Mouse (Mus musculus): ENCODE results near the gene Cntn1. TPM values are rescaled to one million over a fixed set of nuclear protein-coding genes. Genes with fewer than 3 reads are reported as not detected.

Gene Cntn1
- polyA plus RNA-seq, 1 experiment = 2.1 TPM

DNA sequence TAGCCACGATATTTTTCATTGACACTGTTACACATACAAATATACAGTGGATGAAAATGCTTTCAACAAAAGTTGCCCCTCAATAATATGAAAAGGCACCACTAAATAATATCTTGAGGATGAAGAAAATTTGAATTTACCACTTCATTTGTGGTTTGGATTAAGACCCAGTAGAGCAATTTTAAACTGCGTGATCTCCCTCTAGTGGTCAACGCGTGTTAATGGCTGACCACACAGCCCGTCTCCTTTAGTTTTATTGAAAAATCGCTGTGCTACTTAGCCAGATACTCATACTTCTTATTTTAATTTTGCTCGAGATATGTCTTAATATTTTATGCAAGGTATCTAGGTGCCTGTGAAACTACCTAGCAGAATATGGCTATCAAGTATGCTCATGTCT, 180.4 kb downstream of the Cntn1 start:
- no peak for DNase-seq
- Histone ChIP-seq H3K4me3 (replicated peaks; ENCODE audit: extremely low read depth, low read depth, low read length) (no peak overlapping the region), H3K4me1 (ENCODE audit: control insufficient read depth, insufficient read depth, low read length) (no peaks in the 10 kb centered on the region)
- TF ChIP-seq POLR2A (IDR thresholded peaks at IDR 0.05; ENCODE audit: borderline replicate concordance, extremely low read depth, low read depth, low read length) = no peak
- TF ChIP-seq CTCF (IDR thresholded peaks at IDR 0.05; ENCODE audit: insufficient read depth, low read length) = peak; percentile 20; the same call in 1 of the 2 replicates
- 17% methylated on average over 7 of the region's 7 CpGs for WGBS

DNA sequence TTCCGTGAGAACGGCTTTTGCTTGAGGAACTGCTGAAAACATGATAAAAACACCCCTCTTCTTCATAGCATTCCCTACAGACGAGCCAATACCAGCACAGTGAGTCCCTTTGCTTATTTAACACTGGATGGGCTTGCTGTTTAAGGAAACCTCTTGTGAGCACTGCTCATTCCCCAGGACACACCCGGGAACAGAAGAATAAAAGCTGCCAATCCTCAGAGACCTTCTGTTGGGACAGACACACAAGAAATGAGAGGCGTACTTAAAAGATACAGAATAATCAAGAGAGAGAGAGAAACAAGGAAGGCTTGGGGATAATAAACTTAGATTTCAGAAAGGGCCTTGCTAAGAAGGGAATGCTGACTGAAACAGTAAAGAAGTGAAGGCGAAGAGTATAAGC, 184.9 kb downstream of the Cntn1 start:
- TF ChIP-seq POLR2A (IDR thresholded peaks at IDR 0.05; ENCODE audit: borderline replicate concordance, extremely low read depth, low read depth, low read length) = no peak
- no peak for TF ChIP-seq CTCF (IDR thresholded peaks at IDR 0.05; ENCODE audit: insufficient read depth, low read length)

DNA sequence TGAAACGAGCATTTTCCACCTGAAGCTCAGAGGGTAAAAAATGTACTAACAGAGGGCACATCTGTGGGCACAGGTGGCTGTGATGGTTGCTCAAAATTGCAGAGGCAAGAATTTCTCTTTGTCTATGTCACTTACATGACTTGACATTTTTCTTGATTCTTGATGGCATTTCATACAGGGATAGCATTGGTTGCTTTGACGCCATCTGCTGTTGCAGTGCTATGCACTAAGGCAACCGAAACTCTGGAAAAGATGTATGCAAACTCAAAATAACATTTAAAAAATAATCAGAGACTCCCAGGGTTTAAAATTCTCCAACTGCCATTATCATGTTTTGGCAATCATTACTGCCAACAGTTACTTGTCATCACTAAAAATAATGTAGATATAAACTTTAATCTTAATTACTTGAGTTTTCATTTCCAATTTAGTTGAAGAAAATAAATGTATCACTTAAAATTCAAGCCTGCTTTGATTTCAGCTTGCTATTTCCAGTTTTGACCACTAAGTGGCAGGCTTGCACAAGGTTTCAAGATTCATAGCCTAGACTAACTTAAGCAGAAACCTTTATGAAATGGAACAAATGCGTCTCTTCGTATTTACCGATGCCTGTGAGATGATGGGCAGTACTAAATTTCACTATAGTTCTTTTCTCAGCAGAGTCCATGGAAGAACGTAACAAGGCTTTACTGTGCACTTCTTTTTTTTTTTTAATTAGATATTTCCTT, 214.2 kb downstream of the Cntn1 start:
- Histone ChIP-seq H3K4me3 (replicated peaks; ENCODE audit: extremely low read depth, low read depth, low read length) (no peak overlapping the region), H3K4me1 (ENCODE audit: control insufficient read depth, insufficient read depth, low read length) (no peaks in the 10 kb centered on the region)
- 19% methylated on average over 7 of the region's 7 CpGs for WGBS
- TF ChIP-seq CTCF (IDR thresholded peaks at IDR 0.05; ENCODE audit: insufficient read depth, low read length) (peak; percentile 23; the same call in 1 of the 2 replicates), POLR2A (IDR thresholded peaks at IDR 0.05; ENCODE audit: borderline replicate concordance, extremely low read depth, low read depth, low read length) (no peak)
- DNase-seq = no peak

More for the DNA sequence above, 184.9 kb downstream of the Cntn1 start:
- H3K4me1 ChIP-seq (ENCODE audit: control insufficient read depth, insufficient read depth, low read length) = no peaks in the 10 kb centered on the region
- no peak for DNase-seq
- WGBS = 68% methylated on average over 6 of the region's 6 CpGs
- H3K4me3 ChIP-seq (replicated peaks; ENCODE audit: extremely low read depth, low read depth, low read length) = no peak overlapping the region

DNA sequence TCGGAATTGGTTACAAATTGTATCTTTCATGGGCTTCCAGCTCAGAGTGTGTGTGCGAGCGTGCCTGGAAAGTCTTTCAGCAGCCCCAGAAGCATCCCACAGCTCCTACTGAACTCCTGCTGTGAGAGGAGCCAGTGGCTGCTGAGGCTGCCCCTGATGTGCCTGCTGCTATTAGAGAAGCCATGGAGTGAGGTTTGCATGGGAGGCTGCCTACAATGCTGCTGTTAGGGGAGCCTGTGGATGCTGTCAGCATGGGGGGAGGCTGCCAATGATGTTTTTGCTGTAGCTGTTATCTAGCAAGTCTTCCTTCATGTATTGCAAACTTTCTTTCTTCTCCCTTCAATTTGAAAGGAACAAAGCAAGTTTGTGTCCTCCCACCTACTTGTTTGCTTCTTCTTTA, 217.4 kb downstream of the Cntn1 start:
- no peak for DNase-seq
- WGBS = 58% methylated on average over 3 of the region's 3 CpGs
- Histone ChIP-seq H3K4me1 (ENCODE audit: control insufficient read depth, insufficient read depth, low read length) (no peaks in the 10 kb centered on the region), H3K4me3 (replicated peaks; ENCODE audit: extremely low read depth, low read depth, low read length) (no peak overlapping the region)
- TF ChIP-seq POLR2A (IDR thresholded peaks at IDR 0.05; ENCODE audit: borderline replicate concordance, extremely low read depth, low read depth, low read length) (no peak), CTCF (IDR thresholded peaks at IDR 0.05; ENCODE audit: insufficient read depth, low read length) (no peak)

DNA sequence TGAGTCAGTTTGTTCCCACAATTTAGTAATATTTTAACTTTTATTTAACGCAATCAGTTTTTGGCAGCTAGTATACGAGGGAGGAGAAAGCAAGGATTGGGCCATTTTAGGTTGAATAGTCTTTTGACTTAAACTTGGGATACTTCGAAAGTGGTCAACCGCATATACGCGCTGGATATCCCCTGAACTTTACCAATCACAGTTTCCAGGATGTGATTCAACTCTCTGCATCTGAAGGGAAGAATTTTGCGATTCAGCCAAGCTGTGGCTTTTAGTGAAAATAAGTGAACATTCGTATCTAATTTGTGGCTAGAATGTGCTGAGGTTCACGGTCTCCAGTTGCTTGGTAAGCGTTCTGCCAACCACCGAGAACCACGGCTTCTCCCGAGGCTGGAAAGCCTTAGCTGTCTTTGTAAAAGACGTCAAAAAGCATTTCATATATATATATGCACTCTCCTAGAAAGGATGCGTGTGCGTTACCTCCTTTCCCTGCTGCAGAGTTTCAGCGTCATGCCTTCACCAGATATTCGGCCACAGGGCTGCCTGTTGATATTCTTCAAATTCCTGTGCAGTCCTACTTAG, 217.9 kb downstream of the Cntn1 start:
- TF ChIP-seq POLR2A (IDR thresholded peaks at IDR 0.05; ENCODE audit: borderline replicate concordance, extremely low read depth, low read depth, low read length) = no peak
- TF ChIP-seq CTCF (IDR thresholded peaks at IDR 0.05; ENCODE audit: insufficient read depth, low read length) = no peak
- no peak for DNase-seq
- no peak overlapping the region for H3K4me3 ChIP-seq (replicated peaks; ENCODE audit: extremely low read depth, low read depth, low read length)
- H3K4me1 ChIP-seq (ENCODE audit: control insufficient read depth, insufficient read depth, low read length) = no peaks in the 10 kb centered on the region
- WGBS = 83% methylated on average over 18 of the region's 18 CpGs

DNA sequence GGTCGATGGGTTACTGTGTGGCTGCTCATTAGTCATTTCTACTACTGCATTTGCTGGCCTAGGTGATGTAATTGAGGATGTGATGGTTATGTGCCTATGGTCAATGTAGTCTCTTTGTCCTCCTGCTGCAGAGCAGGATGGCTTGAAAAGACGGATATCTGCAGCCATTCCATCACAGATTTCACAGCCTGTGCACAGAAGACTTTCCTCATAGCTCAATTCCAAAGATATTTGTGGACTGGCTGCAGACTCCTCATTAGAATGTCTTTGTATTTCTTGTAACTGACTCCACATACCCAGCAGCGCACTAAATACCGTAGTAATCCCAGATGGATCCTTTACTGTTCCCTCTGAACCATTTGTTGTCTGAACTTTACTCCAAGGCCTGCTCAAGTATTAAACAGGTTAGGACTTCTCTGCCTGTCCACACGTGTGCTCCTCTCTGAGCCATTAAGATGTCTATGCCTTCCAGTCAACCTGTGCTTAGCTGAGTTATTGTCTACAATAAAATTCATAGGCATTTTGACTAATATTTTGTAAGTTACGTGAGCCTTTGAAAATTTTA, 220.9 kb downstream of the Cntn1 start:
- no peak for DNase-seq
- 81% methylated on average over 6 of the region's 6 CpGs for WGBS
- H3K4me3 ChIP-seq (replicated peaks; ENCODE audit: extremely low read depth, low read depth, low read length) = no peak overlapping the region
- no peaks in the 10 kb centered on the region for H3K4me1 ChIP-seq (ENCODE audit: control insufficient read depth, insufficient read depth, low read length)
- TF ChIP-seq CTCF (IDR thresholded peaks at IDR 0.05; ENCODE audit: insufficient read depth, low read length) (no peak), POLR2A (IDR thresholded peaks at IDR 0.05; ENCODE audit: borderline replicate concordance, extremely low read depth, low read depth, low read length) (no peak)

DNA sequence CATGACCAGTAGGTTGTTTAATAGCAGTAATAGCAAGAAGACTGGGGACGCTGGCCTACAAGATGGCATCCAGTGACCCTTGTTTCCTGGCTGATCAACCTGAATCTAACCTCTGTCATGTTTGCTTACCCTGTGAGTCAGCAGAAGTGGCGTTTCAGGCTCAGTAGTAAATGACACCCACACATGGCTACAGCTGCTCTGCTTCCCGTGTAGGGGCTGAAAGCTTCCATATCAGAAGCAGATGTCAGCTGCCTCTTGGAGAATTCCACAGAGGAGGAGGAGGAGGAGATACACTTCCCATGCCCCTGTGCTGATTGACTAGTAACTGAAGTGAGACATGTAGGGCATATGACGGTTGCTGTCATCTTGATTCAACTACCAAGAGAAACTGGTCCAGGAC, 225.9 kb downstream of the Cntn1 start:
- Histone ChIP-seq H3K4me1 (ENCODE audit: control insufficient read depth, insufficient read depth, low read length) (no peaks in the 10 kb centered on the region), H3K4me3 (replicated peaks; ENCODE audit: extremely low read depth, low read depth, low read length) (no peak overlapping the region)
- no peak for DNase-seq
- WGBS = 39% methylated on average over 4 of the region's 4 CpGs
- TF ChIP-seq POLR2A (IDR thresholded peaks at IDR 0.05; ENCODE audit: borderline replicate concordance, extremely low read depth, low read depth, low read length) (no peak), CTCF (IDR thresholded peaks at IDR 0.05; ENCODE audit: insufficient read depth, low read length) (no peak)

DNA sequence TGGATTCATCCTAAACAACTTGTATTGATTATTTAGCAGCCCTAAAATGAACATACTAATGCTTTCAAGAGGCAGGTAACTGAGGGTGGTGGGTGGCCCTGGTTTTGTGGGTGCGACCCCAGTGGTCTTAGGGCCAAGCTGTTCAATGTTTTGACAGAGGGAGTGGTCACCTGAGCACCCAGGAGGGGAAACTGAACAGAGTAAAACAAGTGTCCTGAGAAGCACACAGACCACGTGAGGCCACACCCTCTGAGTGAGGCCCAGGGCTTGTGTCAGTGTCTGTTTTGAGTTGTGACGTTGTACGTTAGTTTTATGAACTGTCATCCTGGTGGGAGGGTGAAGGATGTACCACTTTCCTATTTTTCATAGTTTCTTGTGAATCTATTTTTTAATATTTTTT, 227.0 kb downstream of the Cntn1 start:
- WGBS = 72% methylated on average over 4 of the region's 4 CpGs
- no peaks in the 10 kb centered on the region for H3K4me1 ChIP-seq (ENCODE audit: control insufficient read depth, insufficient read depth, low read length)
- H3K4me3 ChIP-seq (replicated peaks; ENCODE audit: extremely low read depth, low read depth, low read length) = no peak overlapping the region
- no peak for DNase-seq
- TF ChIP-seq POLR2A (IDR thresholded peaks at IDR 0.05; ENCODE audit: borderline replicate concordance, extremely low read depth, low read depth, low read length) (no peak), CTCF (IDR thresholded peaks at IDR 0.05; ENCODE audit: insufficient read depth, low read length) (no peak)

DNA sequence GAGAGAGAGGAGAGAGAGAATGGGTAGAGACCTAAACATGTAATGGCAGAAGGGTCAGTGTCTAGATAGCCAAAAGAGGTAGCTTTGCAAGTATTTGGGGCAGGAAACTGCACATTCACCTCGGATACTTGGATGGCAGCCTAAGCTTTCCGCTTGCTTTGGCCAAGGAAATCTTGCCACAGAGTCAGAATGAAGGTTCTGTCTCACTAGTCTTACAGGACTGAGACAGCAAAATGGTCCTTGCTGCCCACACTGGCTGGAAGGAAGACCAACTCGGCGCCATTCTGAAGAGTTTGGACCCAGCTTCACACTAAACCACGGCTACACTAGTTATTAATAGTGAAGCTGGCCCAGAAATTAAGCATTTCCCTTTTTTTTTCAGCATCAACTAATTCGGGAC, 230.0 kb downstream of the Cntn1 start:
- no peak overlapping the region for H3K4me3 ChIP-seq (replicated peaks; ENCODE audit: extremely low read depth, low read depth, low read length)
- TF ChIP-seq POLR2A (IDR thresholded peaks at IDR 0.05; ENCODE audit: borderline replicate concordance, extremely low read depth, low read depth, low read length) = no peak
- TF ChIP-seq CTCF (IDR thresholded peaks at IDR 0.05; ENCODE audit: insufficient read depth, low read length) = no peak
- no peaks in the 10 kb centered on the region for H3K4me1 ChIP-seq (ENCODE audit: control insufficient read depth, insufficient read depth, low read length)
- no peak for DNase-seq
- WGBS = 67% methylated on average over 6 of the region's 6 CpGs

DNA sequence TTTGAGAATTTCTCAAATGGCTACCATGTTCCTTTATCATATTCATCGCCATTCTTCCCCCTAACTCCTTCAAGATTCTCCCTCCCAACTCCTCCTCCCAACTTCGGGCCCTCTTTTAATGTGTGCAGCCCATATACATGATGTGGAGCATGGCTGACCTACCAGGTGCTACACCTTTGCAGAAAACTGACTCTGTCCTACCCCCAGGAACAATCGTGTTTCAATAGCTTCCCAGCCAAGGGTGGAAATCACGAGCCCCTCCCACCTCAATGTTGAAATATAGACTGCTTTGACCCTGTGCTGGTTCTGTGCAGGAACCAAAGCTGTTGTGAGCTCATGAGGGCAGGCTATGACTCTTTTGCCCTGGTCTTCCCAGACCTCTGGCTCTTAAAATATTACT, 236.7 kb downstream of the Cntn1 start:
- TF ChIP-seq CTCF (IDR thresholded peaks at IDR 0.05; ENCODE audit: insufficient read depth, low read length) (no peak), POLR2A (IDR thresholded peaks at IDR 0.05; ENCODE audit: borderline replicate concordance, extremely low read depth, low read depth, low read length) (no peak)
- H3K4me1 ChIP-seq (ENCODE audit: control insufficient read depth, insufficient read depth, low read length) = no peaks in the 10 kb centered on the region
- 81% methylated on average over 4 of the region's 4 CpGs for WGBS
- no peak overlapping the region for H3K4me3 ChIP-seq (replicated peaks; ENCODE audit: extremely low read depth, low read depth, low read length)
- no peak for DNase-seq

Data from lung, adult 2 months (tissue).